Mouse (Mus musculus): ENCODE measurements around the gene Ccdc89. TPM values are rescaled to one million over a fixed set of nuclear protein-coding genes. Genes with fewer than 3 reads are reported as not detected.

The Ccdc89 gene
- polyA plus RNA-seq, 1 experiment, result 0.25 TPM

DNA sequence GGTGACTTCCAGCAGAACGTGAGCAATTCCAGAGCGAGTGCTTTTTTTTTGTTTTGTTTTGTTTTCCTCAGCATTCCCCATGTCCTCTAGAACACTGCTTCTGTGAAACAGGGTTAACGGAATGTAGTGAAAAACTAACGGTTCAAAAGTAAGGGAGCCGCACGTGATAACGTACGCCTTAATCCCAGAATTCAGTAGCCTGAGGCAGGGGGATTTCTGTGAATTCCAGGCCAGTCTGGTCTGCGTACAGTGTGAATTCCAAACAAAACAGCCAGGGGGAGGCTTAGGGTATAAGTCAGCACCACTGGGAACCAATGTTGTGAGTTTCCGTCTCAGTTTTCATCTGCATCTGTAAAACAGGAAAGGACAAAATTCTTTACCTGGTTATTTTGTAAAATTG is 31.1 kb downstream of the Ccdc89 start:
- TF ChIP-seq USF1 (IDR thresholded peaks at IDR 0.05; ENCODE audit: low read depth) (peak; percentile 14), MYOG (IDR thresholded peaks at IDR 0.05; ENCODE audit: control insufficient read depth, extremely low read depth, insufficient read length) (no peak)

DNA sequence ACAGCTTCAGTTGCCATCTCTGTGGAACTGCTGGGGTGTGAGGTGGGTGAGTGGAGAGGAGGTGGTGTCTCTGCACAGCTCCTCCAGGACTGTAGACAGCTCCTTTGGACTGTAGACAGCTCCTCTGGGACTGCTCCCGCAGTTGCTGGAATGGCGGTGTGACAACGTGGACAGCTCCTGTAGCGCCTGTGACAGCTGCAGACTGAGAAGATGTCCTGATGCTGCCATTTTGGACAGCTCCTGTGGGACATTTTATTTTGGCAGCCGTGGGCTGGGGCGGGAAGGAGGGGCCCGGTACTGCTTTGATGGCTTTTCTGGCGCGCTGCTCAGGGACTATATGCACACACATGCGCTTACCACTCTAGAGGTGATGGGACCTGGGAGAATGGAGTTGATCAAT is 34.0 kb downstream of the Ccdc89 start:
- H3ac ChIP-seq (ENCODE audit: control insufficient read depth, insufficient read length, low read depth), result no peak overlapping the region
- no peaks in the 10 kb centered on the region for H3K27me3 ChIP-seq (ENCODE audit: control insufficient read depth, insufficient read depth, insufficient read length)
- TF ChIP-seq MAX (IDR thresholded peaks at IDR 0.05) (no peak), MYOG (IDR thresholded peaks at IDR 0.05; ENCODE audit: control insufficient read depth, extremely low read depth, insufficient read length) (no peak), FOSL1 (IDR thresholded peaks at IDR 0.05; ENCODE audit: insufficient read depth, low read length, poor library complexity, severe bottlenecking) (no peak), MYOD1 (IDR thresholded peaks at IDR 0.05; ENCODE audit: control insufficient read depth, insufficient read length, low read depth) (no peak), CEBPB (IDR thresholded peaks at IDR 0.05; ENCODE audit: low read depth) (no peak), USF1 (IDR thresholded peaks at IDR 0.05; ENCODE audit: low read depth) (no peak), CTCF (IDR thresholded peaks at IDR 0.05; ENCODE audit: control insufficient read depth, insufficient read depth, insufficient read length) (no peak)
- peaks cover 8% of the 10 kb centered on the region for H3K79me3 ChIP-seq (ENCODE audit: low read depth)
- no peak overlapping the region for H3K4me3 ChIP-seq (ENCODE audit: insufficient read depth, poor library complexity, severe bottlenecking)
- no peaks in the 10 kb centered on the region for H3K36me3 ChIP-seq (ENCODE audit: control insufficient read depth, insufficient read depth)
- peaks cover 15% of the 10 kb centered on the region for H3K79me2 ChIP-seq (ENCODE audit: control insufficient read depth, insufficient read depth)

More for the DNA sequence above, 31.1 kb downstream of the Ccdc89 start:
- H3K36me3 ChIP-seq (ENCODE audit: control insufficient read depth, insufficient read depth), result peaks cover 20% of the 10 kb centered on the region
- peaks cover 13% of the 10 kb centered on the region for H3K79me3 ChIP-seq (ENCODE audit: low read depth)
- no peaks in the 10 kb centered on the region for H3K27me3 ChIP-seq (ENCODE audit: control insufficient read depth, insufficient read depth, insufficient read length)
- peak overlapping the region; percentile 85 for H3ac ChIP-seq (ENCODE audit: control insufficient read depth, insufficient read length, low read depth)
- H3K79me2 ChIP-seq (ENCODE audit: control insufficient read depth, insufficient read depth), result peaks cover 39% of the 10 kb centered on the region
- H3K4me3 ChIP-seq (ENCODE audit: insufficient read depth, poor library complexity, severe bottlenecking), result peak overlapping the region; percentile 43

DNA sequence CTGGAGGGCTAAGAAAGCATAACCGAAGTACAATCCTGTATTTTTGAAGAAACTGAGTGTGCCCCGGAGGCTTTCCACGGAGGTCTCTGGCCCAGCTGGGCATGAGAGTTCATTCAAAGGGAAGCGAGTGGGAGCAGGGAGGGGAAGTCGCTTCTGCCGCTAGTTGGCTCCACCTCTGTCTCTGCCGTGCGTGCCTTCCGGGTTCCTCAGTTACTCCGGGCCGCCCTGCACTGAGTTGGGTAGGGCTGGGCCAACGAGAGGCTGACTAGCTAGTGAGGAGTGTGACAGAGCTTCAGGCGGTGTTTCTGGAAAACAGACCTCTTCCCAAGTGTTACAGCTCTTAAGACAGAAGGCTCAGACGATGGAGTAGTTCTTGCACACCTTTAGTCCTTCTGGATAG is 34.6 kb downstream of the Ccdc89 start:
- H3K27me3 ChIP-seq (ENCODE audit: control insufficient read depth, insufficient read depth, insufficient read length), result no peaks in the 10 kb centered on the region
- peaks cover 9% of the 10 kb centered on the region for H3K79me2 ChIP-seq (ENCODE audit: control insufficient read depth, insufficient read depth)
- peaks cover 2% of the 10 kb centered on the region for H3K79me3 ChIP-seq (ENCODE audit: low read depth)
- no peak overlapping the region for H3ac ChIP-seq (ENCODE audit: control insufficient read depth, insufficient read length, low read depth)
- H3K4me3 ChIP-seq (ENCODE audit: insufficient read depth, poor library complexity, severe bottlenecking), result no peak overlapping the region
- TF ChIP-seq CEBPB (IDR thresholded peaks at IDR 0.05; ENCODE audit: low read depth) (no peak), FOSL1 (IDR thresholded peaks at IDR 0.05; ENCODE audit: insufficient read depth, low read length, poor library complexity, severe bottlenecking) (no peak), MYOD1 (IDR thresholded peaks at IDR 0.05; ENCODE audit: control insufficient read depth, insufficient read length, low read depth) (no peak), MAX (IDR thresholded peaks at IDR 0.05) (no peak), MYOG (IDR thresholded peaks at IDR 0.05; ENCODE audit: control insufficient read depth, extremely low read depth, insufficient read length) (no peak), USF1 (IDR thresholded peaks at IDR 0.05; ENCODE audit: low read depth) (no peak), CTCF (IDR thresholded peaks at IDR 0.05; ENCODE audit: control insufficient read depth, insufficient read depth, insufficient read length) (no peak)
- no peaks in the 10 kb centered on the region for H3K36me3 ChIP-seq (ENCODE audit: control insufficient read depth, insufficient read depth)

DNA sequence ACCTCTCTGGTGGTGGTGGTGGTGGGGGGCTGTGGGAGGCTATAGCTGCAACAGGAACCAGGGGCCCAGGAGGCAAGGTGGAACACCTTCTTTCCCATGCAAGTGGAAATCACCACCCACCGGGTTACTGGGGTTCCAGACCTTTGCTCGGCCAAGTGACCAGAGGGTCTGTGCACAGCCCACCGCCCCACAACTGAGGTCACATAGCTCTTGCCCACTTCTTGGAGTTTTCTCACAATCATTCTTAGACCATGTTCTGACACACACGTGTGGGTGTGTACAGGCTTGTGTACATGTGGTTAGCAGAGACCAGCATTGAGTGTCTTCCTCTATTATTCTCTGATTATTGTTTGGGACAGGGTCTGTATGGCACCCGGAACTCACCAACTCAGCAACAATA is 35.1 kb downstream of the Ccdc89 start:
- Histone ChIP-seq H3K79me3 (ENCODE audit: low read depth) (no peaks in the 10 kb centered on the region), H3K79me2 (ENCODE audit: control insufficient read depth, insufficient read depth) (peaks cover 4% of the 10 kb centered on the region), H3ac (ENCODE audit: control insufficient read depth, insufficient read length, low read depth) (no peak overlapping the region), H3K4me3 (ENCODE audit: insufficient read depth, poor library complexity, severe bottlenecking) (no peak overlapping the region), H3K36me3 (ENCODE audit: control insufficient read depth, insufficient read depth) (no peaks in the 10 kb centered on the region), H3K27me3 (ENCODE audit: control insufficient read depth, insufficient read depth, insufficient read length) (no peaks in the 10 kb centered on the region)
- TF ChIP-seq MAX (IDR thresholded peaks at IDR 0.05), result no peak

DNA sequence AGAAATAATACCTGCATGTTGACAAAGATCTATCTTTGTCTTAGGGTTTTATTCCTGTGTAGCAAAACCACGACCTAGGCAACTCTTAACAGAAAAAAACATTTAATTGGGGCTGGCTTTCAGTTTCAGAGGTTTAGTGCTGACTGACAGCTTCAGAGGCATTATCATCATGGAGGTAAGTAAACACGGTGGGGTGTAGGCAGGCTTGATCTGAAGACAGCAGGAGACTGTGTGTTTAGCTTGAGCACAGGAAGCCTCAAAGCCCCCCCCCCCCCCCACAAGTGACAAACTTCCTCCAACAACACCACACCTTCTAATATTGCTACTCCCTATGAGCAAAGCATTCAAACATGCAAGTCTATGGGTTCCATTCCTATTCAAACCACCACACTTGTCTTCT is 47.1 kb downstream of the Ccdc89 start:
- Histone ChIP-seq H3K4me3 (ENCODE audit: insufficient read depth, poor library complexity, severe bottlenecking) (no peak overlapping the region), H3ac (ENCODE audit: control insufficient read depth, insufficient read length, low read depth) (no peak overlapping the region), H3K36me3 (ENCODE audit: control insufficient read depth, insufficient read depth) (peaks cover 4% of the 10 kb centered on the region), H3K79me2 (ENCODE audit: control insufficient read depth, insufficient read depth) (peaks cover 5% of the 10 kb centered on the region), H3K79me3 (ENCODE audit: low read depth) (no peaks in the 10 kb centered on the region), H3K27me3 (ENCODE audit: control insufficient read depth, insufficient read depth, insufficient read length) (no peaks in the 10 kb centered on the region)
- TF ChIP-seq MYOD1 (IDR thresholded peaks at IDR 0.05; ENCODE audit: control insufficient read depth, insufficient read length, low read depth) (no peak), USF1 (IDR thresholded peaks at IDR 0.05; ENCODE audit: low read depth) (no peak)

DNA sequence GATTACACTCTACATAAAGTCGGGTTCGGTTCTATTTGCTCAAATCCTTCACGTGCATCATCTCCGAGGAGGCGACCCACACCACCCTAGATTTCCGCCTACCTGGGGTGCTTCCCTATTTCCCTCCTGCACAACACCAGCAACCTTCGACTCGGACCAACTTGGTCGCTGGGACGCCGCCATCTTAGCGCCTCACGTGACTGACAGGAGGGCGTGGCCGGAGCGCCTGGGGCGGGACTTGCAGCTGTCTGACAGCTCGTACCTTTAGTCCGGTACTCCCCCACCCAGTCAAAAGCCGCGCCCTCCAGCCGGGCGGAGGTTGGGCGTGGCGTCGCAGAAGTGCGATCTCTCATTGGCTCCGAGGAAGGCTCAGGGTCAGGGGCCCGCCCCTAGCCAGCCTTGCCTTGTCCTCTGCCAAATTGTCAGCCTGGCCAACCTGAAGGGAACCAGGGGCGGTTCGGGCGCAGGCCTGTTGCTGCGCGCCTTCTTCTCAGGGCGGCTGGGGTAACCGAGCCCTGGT is 49.5 kb downstream of the Ccdc89 start, which contains the start of gene Tmem126b:
Gene Tmem126b (minus strand): TSS at position 209 of the 520 bp plus-strand sequence.
- Histone ChIP-seq H3K79me2 (ENCODE audit: control insufficient read depth, insufficient read depth) (peaks cover 5% of the 10 kb centered on the region), H3K79me3 (ENCODE audit: low read depth) (no peaks in the 10 kb centered on the region), H3K36me3 (ENCODE audit: control insufficient read depth, insufficient read depth) (no peaks in the 10 kb centered on the region), H3K27me3 (ENCODE audit: control insufficient read depth, insufficient read depth, insufficient read length) (no peaks in the 10 kb centered on the region), H3ac (ENCODE audit: control insufficient read depth, insufficient read length, low read depth) (peak within 1 kb of the TSS; percentile 62), H3K4me3 (ENCODE audit: insufficient read depth, poor library complexity, severe bottlenecking) (peak within 1 kb of the TSS; percentile 44)
- TF ChIP-seq USF1 (IDR thresholded peaks at IDR 0.05; ENCODE audit: low read depth) (peak; percentile 98), FOSL1 (IDR thresholded peaks at IDR 0.05; ENCODE audit: insufficient read depth, low read length, poor library complexity, severe bottlenecking) (no peak)
